Mouse (Mus musculus): ENCODE results near the gene Cab39l. TPM values are rescaled to one million over a fixed set of nuclear protein-coding genes. Genes with fewer than 3 reads are reported as not detected.

Gene Cab39l
- total and polyA plus RNA-seq, 3 experiments, result 19.9 to 49.2 (median 33.1) TPM

Other genes starting within 250 kb of the Cab39l start
- gene Rcbtb1, start 239.8 kb upstream of the Cab39l start, total RNA-seq (2012; rRNA removed), result 24.5 and 26.0 TPM in 2 replicates
- gene Rcbtb1, start 239.8 kb upstream of the Cab39l start, total RNA-seq (2014; rRNA removed), result 31.7 and 33.1 TPM in 2 replicates
- 34.9 and 41.7 TPM in 2 replicates for gene Rcbtb1, start 239.8 kb upstream of the Cab39l start, polyA plus RNA-seq (2012; ENCODE audit: insufficient read length, low read depth)
- gene Gm6904, start 180.8 kb upstream of the Cab39l start, total RNA-seq (2012; rRNA removed), result 0.42 and 1.2 TPM in 2 replicates
- gene Gm6904, start 180.8 kb upstream of the Cab39l start, total RNA-seq (2014; rRNA removed), result 0.92 and 1.0 TPM in 2 replicates
- gene Gm6904, start 180.8 kb upstream of the Cab39l start, polyA plus RNA-seq (2012; ENCODE audit: insufficient read length, low read depth), result 0.49 and 1.1 TPM in 2 replicates
- gene Phf11a, start 143.4 kb upstream of the Cab39l start, total RNA-seq (2012; rRNA removed), result 11.2 and 14.6 TPM in 2 replicates
- gene Phf11a, start 143.4 kb upstream of the Cab39l start, total RNA-seq (2014; rRNA removed), result 41.1 and 41.4 TPM in 2 replicates
- gene Phf11a, start 143.4 kb upstream of the Cab39l start, polyA plus RNA-seq (2012; ENCODE audit: insufficient read length, low read depth), result 35.1 and 48.4 TPM in 2 replicates
- gene Phf11b, start 99.6 kb upstream of the Cab39l start, total RNA-seq (2012; rRNA removed), result 29.5 and 29.8 TPM in 2 replicates
- 80.2 and 90.5 TPM in 2 replicates for gene Phf11b, start 99.6 kb upstream of the Cab39l start, total RNA-seq (2014; rRNA removed)
- 88.2 and 93.4 TPM in 2 replicates for gene Phf11b, start 99.6 kb upstream of the Cab39l start, polyA plus RNA-seq (2012; ENCODE audit: insufficient read length, low read depth)
- 2.4 and 2.5 TPM in 2 replicates for gene Phf11d, start 75.5 kb upstream of the Cab39l start, total RNA-seq (2012; rRNA removed)
- 11.7 and 12.2 TPM in 2 replicates for gene Phf11d, start 75.5 kb upstream of the Cab39l start, total RNA-seq (2014; rRNA removed)
- 21.7 and 25.7 TPM in 2 replicates for gene Phf11d, start 75.5 kb upstream of the Cab39l start, polyA plus RNA-seq (2012; ENCODE audit: insufficient read length, low read depth)
- gene Phf11c, start 45.6 kb upstream of the Cab39l start, total RNA-seq (2012; rRNA removed), result 0.92 and 1.1 TPM in 2 replicates
- gene Phf11c, start 45.6 kb upstream of the Cab39l start, total RNA-seq (2014; rRNA removed), result 1.8 and 2.4 TPM in 2 replicates
- gene Phf11c, start 45.6 kb upstream of the Cab39l start, polyA plus RNA-seq (2012; ENCODE audit: insufficient read length, low read depth), result 1.9 and 2.4 TPM in 2 replicates
- gene Setdb2, start 88 bp upstream of the Cab39l start, total RNA-seq (2012; rRNA removed), result 14.7 and 14.9 TPM in 2 replicates
- 33.8 and 37.3 TPM in 2 replicates for gene Setdb2, start 88 bp upstream of the Cab39l start, total RNA-seq (2014; rRNA removed)
- 13.2 and 13.3 TPM in 2 replicates for gene Setdb2, start 88 bp upstream of the Cab39l start, polyA plus RNA-seq (2012; ENCODE audit: insufficient read length, low read depth)
- 9.2 and 11.0 TPM in 2 replicates for gene Cdadc1, start 157.0 kb downstream of the Cab39l start, total RNA-seq (2012; rRNA removed)
- 5.3 and 11.1 TPM in 2 replicates for gene Cdadc1, start 157.0 kb downstream of the Cab39l start, total RNA-seq (2014; rRNA removed)
- gene Cdadc1, start 157.0 kb downstream of the Cab39l start, polyA plus RNA-seq (2012; ENCODE audit: insufficient read length, low read depth), result 21.7 and 24.7 TPM in 2 replicates
- gene Shisa2, start 184.3 kb downstream of the Cab39l start, total RNA-seq (2012; rRNA removed), result 0.08 TPM in 1 of 2 replicates, not detected in the other
- gene Shisa2, start 184.3 kb downstream of the Cab39l start, total RNA-seq (2014; rRNA removed), result 0.16 and 0.36 TPM in 2 replicates
- gene Shisa2, start 184.3 kb downstream of the Cab39l start, polyA plus RNA-seq (2012; ENCODE audit: insufficient read length, low read depth), result 0.11 and 0.21 TPM in 2 replicates